Mouse (Mus musculus) spleen, adult 2 months (tissue): ENCODE measurements around the gene Gins2.

Experiments
- CTCF ChIP-seq: fragments of 200-500 bp; IDR thresholded peaks from 2 replicates; pipeline ENCODE4 v1.5.1; 2011; ENCODE audit warnings: mild to moderate bottlenecking, inconsistent platforms; ENCODE audit not compliant: insufficient read depth, insufficient read length, insufficient replicate concordance; ENCODE audit errors: extremely low read depth
- POLR2A ChIP-seq: fragments of 200-500 bp; IDR thresholded peaks from 2 replicates; pipeline ENCODE4 v1.6.1; 2011; ENCODE audit warnings: low read depth, low read length, inconsistent platforms

- no peak for TF ChIP-seq POLR2A
- TF ChIP-seq CTCF = no peak
Observed at GRCm38 (mm10) chr8:120581329-120581728, 7.8 kb downstream of the Gins2 start.
